Mouse (Mus musculus): ENCODE measurements around the gene Asb16. TPM values are rescaled to one million over a fixed set of nuclear protein-coding genes. Genes with fewer than 3 reads are reported as not detected.

Asb16 gene
- polyA plus RNA-seq, 1 experiment from 2014 or later, result 0.08 TPM

DNA sequence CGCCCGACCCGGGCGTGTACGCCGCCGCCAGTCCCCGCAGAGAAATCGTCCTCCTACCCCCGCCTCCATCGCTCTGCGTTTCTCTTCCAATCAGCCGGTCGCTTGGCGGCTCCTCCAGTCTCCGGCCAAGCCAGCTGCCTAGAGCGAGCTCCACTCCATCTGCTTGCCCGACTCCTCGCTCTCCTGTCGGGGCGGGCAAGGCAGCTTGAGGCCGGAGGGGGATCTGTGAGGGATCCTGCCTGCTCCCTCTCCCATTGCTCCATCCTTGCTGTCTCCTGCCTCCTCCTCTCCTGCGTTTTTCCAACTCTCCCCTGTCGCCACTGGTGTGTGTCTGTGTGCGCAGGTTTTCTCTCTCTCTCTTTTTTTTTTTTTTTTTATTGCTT, 50.9 kb downstream of the Asb16 start, which contains the start of gene Ubtf:
Gene Ubtf (minus strand): TSS at position 333 of the 383 bp plus-strand sequence.
- ATAC-seq (replicated peaks; ENCODE audit: extremely low read depth, insufficient read depth, low FRiP score), result no peak
- WGBS, result under 1% methylated on average over 25 of the region's 25 CpGs
- peaks cover 14% of the 10 kb centered on the region for H3K4me1 ChIP-seq (ENCODE audit: control insufficient read depth, insufficient read depth, low read length)

DNA sequence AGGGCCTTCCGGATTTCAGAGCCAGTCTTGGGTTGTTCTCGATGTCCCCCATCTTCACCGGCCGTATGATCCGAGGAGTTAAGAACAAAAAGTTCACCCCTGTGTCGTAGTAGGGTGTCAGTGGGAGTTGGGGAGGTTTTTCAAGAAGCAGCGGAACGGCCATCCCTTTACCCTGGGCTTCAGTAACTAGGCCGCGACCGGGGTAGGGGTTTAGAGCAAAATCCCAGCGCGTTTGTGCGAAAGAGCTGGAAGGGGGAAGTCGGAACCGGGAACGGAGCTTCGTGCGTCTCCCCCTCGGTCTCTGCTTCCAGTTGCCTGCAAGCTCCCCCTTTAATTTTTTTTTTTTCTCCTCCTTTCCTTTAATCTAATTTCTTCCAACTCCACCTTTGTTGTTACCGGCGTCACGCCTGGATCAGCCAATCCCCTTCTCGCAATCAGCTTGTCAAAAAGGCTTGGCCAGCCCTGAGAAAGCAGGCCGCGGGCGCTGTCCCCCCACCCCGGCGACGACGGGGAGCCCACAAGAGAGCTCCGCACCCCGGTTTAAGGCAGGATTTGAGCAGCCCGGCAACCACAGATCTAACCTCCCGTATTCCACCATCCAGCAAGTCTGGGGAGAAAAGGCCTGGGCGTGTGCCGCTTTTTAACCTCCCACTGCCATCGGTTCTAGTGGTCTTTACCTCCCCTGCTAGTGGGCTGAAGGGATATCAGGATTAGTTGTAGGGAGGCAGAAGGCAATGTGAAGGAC, 51.6 kb downstream of the Asb16 start:
- no peak for ATAC-seq (replicated peaks; ENCODE audit: extremely low read depth, insufficient read depth, low FRiP score)
- under 1% methylated on average over 38 of the region's 38 CpGs for whole genome bisulfite sequencing
- H3K36me3 ChIP-seq (ENCODE audit: control insufficient read depth, insufficient read depth), result no peaks in the 10 kb centered on the region; the same call in 1 of the 2 replicates

More for the DNA sequence above, 50.9 kb downstream of the Asb16 start, which contains the start of gene Ubtf:
- Histone ChIP-seq H3K9ac (ENCODE audit: low read length) (peak within 1 kb of the TSS; percentile 97), H3K27me3 (ENCODE audit: control insufficient read depth, insufficient read depth, low read length) (no peaks in the 10 kb centered on the region), H3K9me3 (replicated peaks; ENCODE audit: control insufficient read depth, low read length) (no peaks in the 10 kb centered on the region), H3K27ac (ENCODE audit: low read length) (peak within 1 kb of the TSS; percentile 99), H3K4me3 (ENCODE audit: low read length) (peak within 1 kb of the TSS; percentile 96), H3K36me3 (ENCODE audit: control insufficient read depth, insufficient read depth) (peaks cover 7% of the 10 kb centered on the region), H3K4me2 (ENCODE audit: low read depth, low read length) (peak within 1 kb of the TSS; percentile 97)

GRCm38 (mm10) chr11:102320686-102321005, 52.1 kb downstream of the Asb16 start:
- Histone ChIP-seq H3K9me3 (replicated peaks; ENCODE audit: control insufficient read depth, low read length) (no peaks in the 10 kb centered on the region), H3K9ac (ENCODE audit: low read length) (peak overlapping the region; percentile 97), H3K4me1 (ENCODE audit: control insufficient read depth, insufficient read depth, low read length) (peaks cover 10% of the 10 kb centered on the region), H3K36me3 (ENCODE audit: control insufficient read depth, insufficient read depth) (no peaks in the 10 kb centered on the region), H3K27ac (ENCODE audit: low read length) (peak overlapping the region; percentile 99), H3K4me3 (ENCODE audit: low read length) (peak overlapping the region; percentile 96), H3K27me3 (ENCODE audit: control insufficient read depth, insufficient read depth, low read length) (no peaks in the 10 kb centered on the region), H3K4me2 (ENCODE audit: low read depth, low read length) (peak overlapping the region; percentile 97)
- WGBS, result 12% methylated on average over 10 of the region's 10 CpGs
- ATAC-seq (replicated peaks; ENCODE audit: extremely low read depth, insufficient read depth, low FRiP score), result no peak; the same call in 1 of the 2 replicates

More for the DNA sequence above, 51.6 kb downstream of the Asb16 start:
- Histone ChIP-seq H3K4me2 (ENCODE audit: low read depth, low read length) (peak overlapping the region; percentile 97), H3K27ac (ENCODE audit: low read length) (peak overlapping the region; percentile 99), H3K27me3 (ENCODE audit: control insufficient read depth, insufficient read depth, low read length) (no peaks in the 10 kb centered on the region), H3K4me1 (ENCODE audit: control insufficient read depth, insufficient read depth, low read length) (peaks cover 14% of the 10 kb centered on the region), H3K4me3 (ENCODE audit: low read length) (peak overlapping the region; percentile 96), H3K9me3 (replicated peaks; ENCODE audit: control insufficient read depth, low read length) (no peaks in the 10 kb centered on the region), H3K9ac (ENCODE audit: low read length) (peak overlapping the region; percentile 97)

- no peak overlapping the region for H3K27ac ChIP-seq (ENCODE audit: low read length)
- no peak overlapping the region for H3K4me3 ChIP-seq (ENCODE audit: low read length)
- no peak overlapping the region for H3K9ac ChIP-seq (ENCODE audit: low read length)
- H3K9me3 ChIP-seq (replicated peaks; ENCODE audit: control insufficient read depth, low read length), result no peaks in the 10 kb centered on the region
- peaks cover 3% of the 10 kb centered on the region; the same call in 1 of the 2 replicates for H3K4me1 ChIP-seq (ENCODE audit: control insufficient read depth, insufficient read depth, low read length)
- no peak overlapping the region for H3K4me2 ChIP-seq (ENCODE audit: low read depth, low read length)
- no peaks in the 10 kb centered on the region for H3K36me3 ChIP-seq (ENCODE audit: control insufficient read depth, insufficient read depth)
- no peak for ATAC-seq (replicated peaks; ENCODE audit: extremely low read depth, insufficient read depth, low FRiP score)
- WGBS, result 68% methylated on average over 6 of the region's 6 CpGs
- H3K27me3 ChIP-seq (ENCODE audit: control insufficient read depth, insufficient read depth, low read length), result no peaks in the 10 kb centered on the region
These were observed 53.4 kb downstream of the Asb16 start for GRCm38 (mm10) chr11:102321931-102322330.

DNA sequence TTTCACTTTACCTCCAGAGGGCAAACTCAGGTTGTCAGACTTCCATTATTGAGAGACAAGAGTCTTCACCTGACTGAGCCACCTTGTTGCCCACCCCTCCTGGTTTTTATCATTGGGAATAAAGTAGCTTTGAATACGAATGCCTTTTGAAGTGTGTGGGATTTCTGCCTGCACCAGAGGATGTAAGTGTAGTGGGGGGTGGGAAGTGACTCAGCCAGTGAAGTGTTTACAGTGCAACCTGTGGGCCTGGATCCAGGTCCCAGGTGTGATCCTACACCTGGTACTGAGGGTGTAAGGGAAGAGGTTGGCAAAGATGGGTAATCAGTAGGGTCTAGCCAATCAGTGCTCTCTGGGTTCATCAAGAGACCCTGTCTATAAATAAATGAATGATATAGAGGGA, 55.0 kb downstream of the Asb16 start:
- no peak for ATAC-seq (replicated peaks; ENCODE audit: extremely low read depth, insufficient read depth, low FRiP score)
- Histone ChIP-seq H3K4me2 (ENCODE audit: low read depth, low read length) (no peak overlapping the region), H3K36me3 (ENCODE audit: control insufficient read depth, insufficient read depth) (no peaks in the 10 kb centered on the region), H3K4me3 (ENCODE audit: low read length) (no peak overlapping the region), H3K27me3 (ENCODE audit: control insufficient read depth, insufficient read depth, low read length) (no peaks in the 10 kb centered on the region), H3K9me3 (replicated peaks; ENCODE audit: control insufficient read depth, low read length) (no peaks in the 10 kb centered on the region), H3K9ac (ENCODE audit: low read length) (no peak overlapping the region), H3K27ac (ENCODE audit: low read length) (no peak overlapping the region), H3K4me1 (ENCODE audit: control insufficient read depth, insufficient read depth, low read length) (peaks cover 3% of the 10 kb centered on the region; the same call in 1 of the 2 replicates)
- 76% methylated on average over 1 of the region's 1 CpGs for whole genome bisulfite sequencing

GRCm38 (mm10) chr11:102327250-102327649, 58.7 kb downstream of the Asb16 start:
- H3K36me3 ChIP-seq (ENCODE audit: control insufficient read depth, insufficient read depth), result no peaks in the 10 kb centered on the region
- H3K9me3 ChIP-seq (replicated peaks; ENCODE audit: control insufficient read depth, low read length), result no peaks in the 10 kb centered on the region
- 50% methylated on average over 5 of the region's 5 CpGs for WGBS
- ATAC-seq (replicated peaks; ENCODE audit: extremely low read depth, insufficient read depth, low FRiP score), result no peak
- H3K9ac ChIP-seq (ENCODE audit: low read length), result no peak overlapping the region
- H3K4me2 ChIP-seq (ENCODE audit: low read depth, low read length), result no peak overlapping the region
- no peak overlapping the region for H3K27ac ChIP-seq (ENCODE audit: low read length)
- no peak overlapping the region for H3K4me3 ChIP-seq (ENCODE audit: low read length)
- no peaks in the 10 kb centered on the region for H3K27me3 ChIP-seq (ENCODE audit: control insufficient read depth, insufficient read depth, low read length)
- no peaks in the 10 kb centered on the region for H3K4me1 ChIP-seq (ENCODE audit: control insufficient read depth, insufficient read depth, low read length)

- H3K9ac ChIP-seq (ENCODE audit: low read length), result no peak overlapping the region
- no peaks in the 10 kb centered on the region for H3K4me1 ChIP-seq (ENCODE audit: control insufficient read depth, insufficient read depth, low read length)
- no peak overlapping the region for H3K27ac ChIP-seq (ENCODE audit: low read length)
- no peaks in the 10 kb centered on the region for H3K27me3 ChIP-seq (ENCODE audit: control insufficient read depth, insufficient read depth, low read length)
- ATAC-seq (replicated peaks; ENCODE audit: extremely low read depth, insufficient read depth, low FRiP score), result no peak
- 66% methylated on average over 7 of the region's 7 CpGs for WGBS
- no peak overlapping the region for H3K4me3 ChIP-seq (ENCODE audit: low read length)
- H3K36me3 ChIP-seq (ENCODE audit: control insufficient read depth, insufficient read depth), result no peaks in the 10 kb centered on the region
- H3K4me2 ChIP-seq (ENCODE audit: low read depth, low read length), result no peak overlapping the region
- no peaks in the 10 kb centered on the region for H3K9me3 ChIP-seq (replicated peaks; ENCODE audit: control insufficient read depth, low read length)
These were observed 59.3 kb downstream of the Asb16 start for GRCm38 (mm10) chr11:102327839-102328238.

Small RNA genes lying within 50 kb of the gene (microRNA-seq; reads per million reads assigned to microRNA genes)
- 1.4 reads per million for gene Mir8101

Other genes with a start within 250 kb of the Asb16 start
- gene Mpp3, start 240.3 kb upstream of the Asb16 start, polyA plus RNA-seq (2015; fragmentation: Nextera tagmentation; extraction: Ambion mirVana), result 4.2 and 4.9 TPM in 2 replicates
- 11.6 TPM in 2 replicates for gene Cd300lg, start 227.2 kb upstream of the Asb16 start, polyA plus RNA-seq (2015; fragmentation: Nextera tagmentation; extraction: Ambion mirVana)
- gene Mpp2, start 180.2 kb upstream of the Asb16 start, polyA plus RNA-seq (2015; fragmentation: Nextera tagmentation; extraction: Ambion mirVana), result 6.6 and 9.1 TPM in 2 replicates
- gene Ppy, start 167.4 kb upstream of the Asb16 start, polyA plus RNA-seq (2015; fragmentation: Nextera tagmentation; extraction: Ambion mirVana), result not detected in 2 replicates
- gene Pyy, start 160.9 kb upstream of the Asb16 start, polyA plus RNA-seq (2015; fragmentation: Nextera tagmentation; extraction: Ambion mirVana), result not detected in 2 replicates
- 0.14 and 0.29 TPM in 2 replicates for gene Nags, start 123.2 kb upstream of the Asb16 start, polyA plus RNA-seq (2015; fragmentation: Nextera tagmentation; extraction: Ambion mirVana)
- gene Tmem101, start 112.3 kb upstream of the Asb16 start, polyA plus RNA-seq (2015; fragmentation: Nextera tagmentation; extraction: Ambion mirVana), result 33.9 and 35.3 TPM in 2 replicates
- 60.5 and 77.2 TPM in 2 replicates for gene Lsm12, start 83.4 kb upstream of the Asb16 start, polyA plus RNA-seq (2015; fragmentation: Nextera tagmentation; extraction: Ambion mirVana)
- 24.4 and 25.0 TPM in 2 replicates for gene G6pc3, start 79.1 kb upstream of the Asb16 start, polyA plus RNA-seq (2015; fragmentation: Nextera tagmentation; extraction: Ambion mirVana)
- 86.7 and 96.4 TPM in 2 replicates for gene Hdac5, start 38.6 kb upstream of the Asb16 start, polyA plus RNA-seq (2015; fragmentation: Nextera tagmentation; extraction: Ambion mirVana)
- 11.8 and 12.3 TPM in 2 replicates for gene BC030867, start 19.9 kb upstream of the Asb16 start, polyA plus RNA-seq (2015; fragmentation: Nextera tagmentation; extraction: Ambion mirVana)
- 42.6 and 44.9 TPM in 2 replicates for gene Tmub2, start 16.2 kb downstream of the Asb16 start, polyA plus RNA-seq (2015; fragmentation: Nextera tagmentation; extraction: Ambion mirVana)
- gene Atxn7l3, start 27.9 kb downstream of the Asb16 start, polyA plus RNA-seq (2015; fragmentation: Nextera tagmentation; extraction: Ambion mirVana), result 7.1 and 9.1 TPM in 2 replicates
- gene Ubtf, start 51.0 kb downstream of the Asb16 start, polyA plus RNA-seq (2015; fragmentation: Nextera tagmentation; extraction: Ambion mirVana), result 57.8 and 58.9 TPM in 2 replicates
- gene Slc4a1, start 97.5 kb downstream of the Asb16 start, polyA plus RNA-seq (2015; fragmentation: Nextera tagmentation; extraction: Ambion mirVana), result 14.9 TPM in 2 replicates
- 0.72 and 1.3 TPM in 2 replicates for gene Rundc3a, start 124.7 kb downstream of the Asb16 start, polyA plus RNA-seq (2015; fragmentation: Nextera tagmentation; extraction: Ambion mirVana)
- gene Slc25a39, start 139.2 kb downstream of the Asb16 start, polyA plus RNA-seq (2015; fragmentation: Nextera tagmentation; extraction: Ambion mirVana), result 308 and 331 TPM in 2 replicates
- gene Grn, start 161.6 kb downstream of the Asb16 start, polyA plus RNA-seq (2015; fragmentation: Nextera tagmentation; extraction: Ambion mirVana), result 215 and 234 TPM in 2 replicates
- gene Fam171a2, start 178.9 kb downstream of the Asb16 start, polyA plus RNA-seq (2015; fragmentation: Nextera tagmentation; extraction: Ambion mirVana), result 3.0 and 3.9 TPM in 2 replicates
- 6.5 and 6.6 TPM in 2 replicates for gene Itga2b, start 201.4 kb downstream of the Asb16 start, polyA plus RNA-seq (2015; fragmentation: Nextera tagmentation; extraction: Ambion mirVana)